Mouse (Mus musculus): ENCODE results near the gene Foxq1.

Gene Foxq1

GRCm38 (mm10) chr13:31572806-31573508 is 17.0 kb downstream of the Foxq1 start:
- no peak for DNase-seq (ENCODE audit: low spot score)

GRCm38 (mm10) chr13:31574627-31575026 is 18.7 kb downstream of the Foxq1 start:
- no peak for DNase-seq (ENCODE audit: low spot score)

GRCm38 (mm10) chr13:31576696-31577095 is 20.8 kb downstream of the Foxq1 start:
- DNase-seq (ENCODE audit: low spot score), result no peak

- DNase-seq (ENCODE audit: low spot score), result no peak
Observed at GRCm38 (mm10) chr13:31577576-31577975, 21.6 kb downstream of the Foxq1 start.

- DNase-seq (ENCODE audit: low spot score), result no peak
Observed at GRCm38 (mm10) chr13:31578389-31578788, 22.5 kb downstream of the Foxq1 start.

GRCm38 (mm10) chr13:31579866-31580265 is 23.9 kb downstream of the Foxq1 start:
- DNase-seq (ENCODE audit: low spot score), result no peak

GRCm38 (mm10) chr13:31587341-31587740 is 31.4 kb downstream of the Foxq1 start:
- no peak for DNase-seq (ENCODE audit: low spot score)

GRCm38 (mm10) chr13:31599576-31599975 is 43.6 kb downstream of the Foxq1 start:
- no peak for DNase-seq (ENCODE audit: low spot score)

GRCm38 (mm10) chr13:31603964-31604363 is 48.0 kb downstream of the Foxq1 start:
- DNase-seq (ENCODE audit: low spot score), result no peak
